In the genomic region with DNA sequence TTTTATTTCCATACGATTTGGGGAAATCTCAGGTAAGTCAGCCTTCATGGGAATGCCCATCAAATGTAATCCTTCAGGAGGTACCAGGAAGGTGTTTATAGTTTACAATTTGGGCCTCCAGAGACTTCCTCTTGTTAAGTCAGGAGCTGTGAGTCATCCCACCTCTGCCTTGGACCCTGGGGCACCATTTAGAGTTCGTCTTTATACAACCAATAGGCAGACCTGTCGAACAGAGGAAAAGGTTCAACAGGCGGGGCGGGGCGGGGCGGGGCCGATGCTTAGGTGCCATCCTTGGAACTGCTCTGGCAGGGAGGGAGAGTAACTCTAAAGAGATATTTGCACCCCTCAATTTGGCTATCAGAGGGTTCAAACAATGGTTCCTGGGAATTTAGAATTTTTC, we compare ENCODE assay signal across 27 mouse cellular contexts.
"Had no signal": no experiment of that assay in that cellular context is flagged by ENCODE, and none has a peak within 500 bp of the region (broad histone marks: within the 10 kb centered on the region; RNA-seq: fewer than 3 reads in every experiment).

No protein-coding gene starts in this region.

- H3K27ac ChIP-seq: embryonic facial prominence, embryonic 10.5 days; embryonic facial prominence, embryonic 12.5 days; embryonic facial prominence, embryonic 13.5 days; embryonic facial prominence, embryonic 15.5 days; forebrain, embryonic 10.5 days; forebrain, embryonic 12.5 days; forebrain, embryonic 13.5 days; forebrain, embryonic 15.5 days; gastrocnemius, adult 2 months; heart, adult 2 months had no signal

- H3K36me3 ChIP-seq: embryonic facial prominence, embryonic 10.5 days; embryonic facial prominence, embryonic 12.5 days; embryonic facial prominence, embryonic 13.5 days; embryonic facial prominence, embryonic 15.5 days; forebrain, embryonic 10.5 days; forebrain, embryonic 12.5 days; forebrain, embryonic 15.5 days had no signal

- H3K4me2 ChIP-seq: embryonic facial prominence, embryonic 12.5 days; embryonic facial prominence, embryonic 13.5 days; embryonic facial prominence, embryonic 15.5 days; forebrain, embryonic 12.5 days; forebrain, embryonic 13.5 days; forebrain, embryonic 15.5 days had no signal

- H3K9me3 ChIP-seq: embryonic facial prominence, embryonic 10.5 days; embryonic facial prominence, embryonic 12.5 days; embryonic facial prominence, embryonic 13.5 days; embryonic facial prominence, embryonic 15.5 days; forebrain, embryonic 10.5 days; forebrain, embryonic 12.5 days; forebrain, embryonic 13.5 days; forebrain, embryonic 15.5 days had no signal

- H3K4me3 ChIP-seq: embryonic facial prominence, embryonic 10.5 days; embryonic facial prominence, embryonic 12.5 days; embryonic facial prominence, embryonic 13.5 days; embryonic facial prominence, embryonic 15.5 days; erythroblast, embryonic 14.5 days; forebrain, embryonic 10.5 days; forebrain, embryonic 12.5 days; forebrain, embryonic 13.5 days; forebrain, embryonic 15.5 days; gastrocnemius, adult 2 months; heart, adult 2 months had no signal

- H3K9ac ChIP-seq: embryonic facial prominence, embryonic 12.5 days; embryonic facial prominence, embryonic 13.5 days; embryonic facial prominence, embryonic 15.5 days; forebrain, embryonic 12.5 days; forebrain, embryonic 13.5 days; forebrain, embryonic 15.5 days; forebrain, postnatal 0 days had no signal

- ATAC-seq: forebrain, embryonic 13.5 days; forebrain, embryonic 15.5 days; forebrain, embryonic 16.5 days; forebrain, postnatal 0 days had no signal

- H3K27me3 ChIP-seq: embryonic facial prominence, embryonic 12.5 days; embryonic facial prominence, embryonic 13.5 days; embryonic facial prominence, embryonic 15.5 days; forebrain, embryonic 12.5 days; forebrain, embryonic 13.5 days; forebrain, embryonic 15.5 days had no signal

- H3K4me1 ChIP-seq: embryonic facial prominence, embryonic 12.5 days; embryonic facial prominence, embryonic 13.5 days; embryonic facial prominence, embryonic 15.5 days; forebrain, embryonic 10.5 days; forebrain, embryonic 12.5 days; forebrain, embryonic 15.5 days had no signal

- DNase-seq: cerebellum, adult 2 months; cerebellum, adult 8-10 months; cerebellum, adult 9-10 months; cerebellum, adult 9-11 months; cerebellum, postnatal 10 days; cerebellum, postnatal 14 days; cerebellum, postnatal 25 days; cerebellum, postnatal 36 days; embryo, embryonic 11 days; forebrain, postnatal 0 days; gastrocnemius, adult 2 months; gastrocnemius, postnatal 10 days; gastrocnemius, postnatal 14 days; gastrocnemius, postnatal 25 days; gastrocnemius, postnatal 36 days; heart, adult 18-20 months; heart, adult 2 months had no signal
